Mouse (Mus musculus) neural tube, embryonic 14.5 days (tissue): Measurements from ENCODE around the gene Pfn4. TPM values are rescaled to one million over a fixed set of nuclear protein-coding genes. Genes with fewer than 3 reads are reported as not detected.

ENCODE experiments used
- ATAC-seq: fragments of 200-750 bp; cut with Nextera tagmentation; 2 replicates; pipeline ENCODE4 v1.8.0; 2017; ENCODE audit warnings: low read depth, mild to moderate bottlenecking, moderate TSS enrichment, moderate library complexity
- H3K27ac ChIP-seq: fragments of 300-500 bp; sonication (generic); 2 replicates; pipeline ENCODE4 v1.5.1; 2014; ENCODE audit warnings: low read depth, mild to moderate bottlenecking, control low read depth, low read length, moderate library complexity, mixed read lengths
- H3K27me3 ChIP-seq: fragments of 300-500 bp; sonication (generic); 2 replicates; pipeline ENCODE4 v1.6.1; 2014; ENCODE audit warnings: low read length; ENCODE audit not compliant: control insufficient read depth, insufficient read depth
- H3K36me3 ChIP-seq: fragments of 300-500 bp; sonication (generic); 2 replicates; pipeline ENCODE4 v1.6.1; 2014; ENCODE audit warnings: low read length, mixed read lengths; ENCODE audit not compliant: control insufficient read depth, insufficient read depth
- H3K4me1 ChIP-seq: fragments of 300-500 bp; sonication (generic); 2 replicates; pipeline ENCODE4 v1.6.1; 2014; ENCODE audit warnings: low read length; ENCODE audit not compliant: control insufficient read depth, insufficient read depth
- H3K4me2 ChIP-seq: fragments of 300-500 bp; sonication (generic); 2 replicates; pipeline ENCODE4 v1.6.1; 2014; ENCODE audit warnings: mild to moderate bottlenecking, low read depth, low read length, control low read depth
- H3K4me3 ChIP-seq: fragments of 300-500 bp; sonication (generic); 2 replicates; pipeline ENCODE4 v1.5.1; 2014; ENCODE audit warnings: low read depth, low read length, control low read depth, mixed read lengths
- H3K9ac ChIP-seq: fragments of 300-500 bp; sonication (generic); replicated peaks from 2 replicates; pipeline ENCODE4 v1.6.1; 2014; ENCODE audit warnings: low read depth, mild to moderate bottlenecking, control low read depth, low read length, mixed read lengths
- H3K9me3 ChIP-seq: fragments of 300-500 bp; sonication (generic); 2 replicates; pipeline ENCODE4 v1.6.1; 2016; ENCODE audit warnings: low read length; ENCODE audit not compliant: control insufficient read depth
- WGBS: fragments of 180-500 bp; shearing (Covaris S2); extraction: QIAGEN DNeasy Blood & Tissue Kit; methylation state at CpG from one replicate; pipeline ENCODE4 v1.1.7; 2014; 5-methylcytosine and 5-hydroxymethylcytosine counted together
- polyA plus RNA-seq: library from polyadenylated mRNA; unstranded; fragments of >200 nt; fragmentation: Nextera tagmentation; extraction: Ambion mirVana; gene quantifications from 2 replicates; pipeline ENCODE4 v1.2.1, GENCODE M21; 2014

The Pfn4 gene
- 14.7 and 17.3 TPM in 2 replicates for polyA plus RNA-seq

DNA sequence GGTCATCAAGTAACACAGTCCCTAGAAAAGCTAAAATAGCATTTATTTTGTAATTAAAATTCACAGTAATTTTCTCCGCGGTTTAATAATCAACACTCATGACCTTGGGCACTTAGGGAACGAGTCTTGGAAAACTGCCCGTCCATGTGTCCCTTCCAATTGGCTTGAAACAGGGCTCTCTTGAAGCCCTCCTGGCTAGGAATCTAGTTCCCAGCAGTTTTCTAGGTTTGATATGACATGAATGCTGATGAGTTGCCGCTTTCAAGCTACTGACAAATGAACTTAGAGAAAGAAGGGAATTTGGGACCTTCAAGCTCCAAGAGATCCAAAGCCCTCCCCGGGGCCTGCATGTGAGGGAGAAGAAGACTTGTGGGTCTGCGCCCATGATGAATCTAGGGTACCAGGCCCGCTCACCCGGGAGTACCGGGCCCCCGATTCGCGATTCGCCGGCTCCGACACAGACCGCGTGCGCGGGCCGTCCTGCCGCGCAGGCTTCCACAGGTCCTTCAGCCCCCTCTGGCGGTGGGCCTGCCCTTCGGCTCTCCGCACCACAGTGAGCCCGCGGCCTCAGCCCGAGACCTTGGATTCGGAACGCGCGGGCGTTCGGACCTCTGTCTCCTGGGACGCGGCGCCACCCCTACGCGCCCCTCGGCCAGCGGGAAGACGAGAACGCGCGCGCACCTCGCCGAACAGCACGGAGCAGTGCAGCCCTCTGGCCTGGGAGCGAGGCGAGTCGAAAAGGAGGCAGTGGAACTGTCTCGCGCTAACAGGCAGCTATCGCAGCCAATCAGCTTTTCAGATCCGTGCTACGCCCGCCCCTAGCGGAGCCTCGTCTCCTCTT is at the start of gene Pfn4, which contains the start of gene Fam228b:
TSS of gene Pfn4 (plus strand) at position 531 of the 841 bp plus-strand sequence.
TSS of gene Fam228b (minus strand) at position 776 of the 841 bp plus-strand sequence.
- peak; percentile 100 for ATAC-seq
- WGBS = 2% methylated on average over 59 of the region's 61 CpGs
- peak within 1 kb of the TSS; percentile 74 for H3K9ac ChIP-seq

DNA sequence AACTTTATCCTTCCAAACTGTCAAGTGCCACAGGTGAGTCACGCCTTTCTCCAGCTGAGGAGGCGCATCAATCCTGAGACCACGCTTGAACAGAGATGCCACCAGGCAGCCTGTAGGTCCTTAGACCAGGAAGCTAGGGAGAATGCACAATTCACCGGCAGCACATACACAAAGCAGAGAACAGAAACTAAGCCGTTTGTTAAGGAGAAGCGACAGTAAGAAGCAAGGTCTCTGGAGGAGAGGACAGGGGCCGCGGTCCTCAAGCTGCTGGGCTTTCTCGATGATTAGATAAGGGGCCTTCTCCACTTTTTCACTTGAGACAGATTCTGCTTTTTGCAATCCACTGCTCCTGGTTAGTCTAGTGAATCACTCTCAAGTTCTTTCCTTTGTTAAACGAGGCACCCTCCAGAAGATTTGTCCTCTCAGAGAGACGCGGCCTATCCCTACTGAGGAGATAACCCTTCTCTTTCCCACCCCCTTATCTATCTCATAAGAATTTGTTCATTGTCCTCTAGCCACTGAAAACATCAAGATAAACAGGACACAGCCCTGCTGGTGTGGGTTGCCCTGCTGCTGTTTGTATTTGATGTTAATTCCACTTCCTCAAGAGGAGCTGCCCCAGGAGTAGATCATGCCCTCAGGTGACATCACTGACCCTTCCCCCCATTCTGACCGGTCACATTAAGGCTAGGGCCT is 49.6 kb upstream of the Pfn4 start:
- no peaks in the 10 kb centered on the region for H3K9me3 ChIP-seq
- H3K9ac ChIP-seq = no peak overlapping the region
- no peaks in the 10 kb centered on the region for H3K4me1 ChIP-seq
- H3K27ac ChIP-seq = no peak overlapping the region
- ATAC-seq = no peak
- no peaks in the 10 kb centered on the region for H3K27me3 ChIP-seq
- H3K4me3 ChIP-seq = no peak overlapping the region
- WGBS = 87% methylated on average over 13 of the region's 13 CpGs
- H3K4me2 ChIP-seq = no peak overlapping the region
- no peaks in the 10 kb centered on the region for H3K36me3 ChIP-seq

More for the DNA sequence above, at the start of gene Pfn4, which contains the start of gene Fam228b:
- Histone ChIP-seq H3K4me1 (no peaks in the 10 kb centered on the region), H3K4me3 (peak within 1 kb of the TSS; percentile 49), H3K36me3 (no peaks in the 10 kb centered on the region), H3K4me2 (peak within 1 kb of the TSS; percentile 54), H3K27ac (peak within 1 kb of the TSS; percentile 93), H3K27me3 (no peaks in the 10 kb centered on the region), H3K9me3 (no peaks in the 10 kb centered on the region)

DNA sequence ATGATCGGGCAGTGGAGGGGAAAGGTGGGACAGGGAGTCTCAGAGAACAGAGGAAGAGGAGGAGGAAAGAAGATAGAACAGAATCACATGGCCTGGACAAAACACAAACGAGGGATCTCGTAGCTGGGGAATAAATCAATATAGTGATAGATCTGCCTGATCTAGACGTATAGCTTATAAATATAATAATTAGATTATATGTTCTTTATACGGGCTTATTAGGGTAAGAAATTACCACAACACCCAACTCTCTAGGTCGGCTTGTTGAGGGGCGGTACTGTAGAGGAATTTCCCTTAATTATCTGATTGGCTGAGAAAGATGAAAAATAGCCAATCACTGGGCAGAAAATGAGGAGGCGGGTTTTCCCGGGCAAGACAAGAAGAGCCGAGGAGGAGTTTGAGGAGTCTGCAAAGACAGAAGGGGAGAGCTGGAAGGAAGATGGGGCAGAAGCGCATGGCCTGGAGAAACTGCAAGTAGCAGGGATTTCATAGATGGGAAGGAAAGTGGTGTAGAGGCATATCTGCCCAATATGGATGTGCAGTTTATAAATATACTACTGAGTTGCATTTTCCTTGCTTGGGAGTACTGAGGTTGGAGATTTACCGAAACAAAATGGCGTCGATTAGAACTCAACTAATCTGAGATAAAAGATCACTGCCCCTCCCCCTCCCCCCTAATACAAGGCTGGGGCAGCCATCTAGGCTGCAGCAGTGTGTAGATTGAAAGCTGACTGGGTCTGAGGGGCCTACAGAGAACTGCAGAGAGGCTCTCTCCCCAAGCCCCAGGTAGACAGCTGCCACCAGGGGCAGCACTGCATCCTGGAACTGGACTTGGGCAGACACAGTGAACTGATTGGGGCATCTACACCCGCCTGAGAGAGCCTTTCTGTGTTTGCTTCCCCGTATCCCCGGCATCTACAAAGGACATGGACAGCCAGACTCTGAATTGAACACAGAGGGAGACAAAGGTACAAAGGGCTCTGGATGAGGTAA is 48.8 kb upstream of the Pfn4 start:
- Histone ChIP-seq H3K36me3 (no peaks in the 10 kb centered on the region), H3K4me3 (no peak overlapping the region), H3K27me3 (no peaks in the 10 kb centered on the region), H3K9ac (no peak overlapping the region), H3K27ac (no peak overlapping the region), H3K9me3 (no peaks in the 10 kb centered on the region), H3K4me2 (no peak overlapping the region), H3K4me1 (no peaks in the 10 kb centered on the region)
- WGBS = 78% methylated on average over 17 of the region's 17 CpGs
- no peak for ATAC-seq

DNA sequence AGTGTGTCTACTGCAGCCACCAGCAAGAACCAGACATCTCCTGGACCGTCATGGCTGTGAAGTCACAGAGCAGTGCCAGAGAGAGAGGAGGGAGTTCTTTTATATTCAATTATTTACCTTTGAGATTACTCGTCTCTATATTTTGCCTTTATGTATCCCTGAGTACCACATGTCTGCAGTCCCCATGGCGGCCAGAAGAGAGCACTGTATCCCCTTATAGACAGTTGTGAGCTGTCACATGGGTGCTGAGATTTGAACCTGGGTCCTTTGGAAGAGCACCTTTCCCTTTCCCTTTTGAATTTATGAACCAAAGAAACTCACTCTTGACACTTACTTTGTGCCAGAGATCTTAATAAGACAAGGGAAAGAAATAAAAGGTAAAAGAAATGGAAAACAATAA is 39.7 kb upstream of the Pfn4 start:
- Histone ChIP-seq H3K27ac (no peak overlapping the region), H3K9me3 (no peaks in the 10 kb centered on the region), H3K27me3 (no peaks in the 10 kb centered on the region), H3K9ac (no peak overlapping the region), H3K4me2 (no peak overlapping the region), H3K4me1 (no peaks in the 10 kb centered on the region), H3K36me3 (no peaks in the 10 kb centered on the region), H3K4me3 (no peak overlapping the region)
- 89% methylated on average over 3 of the region's 3 CpGs for WGBS
- no peak for ATAC-seq

DNA sequence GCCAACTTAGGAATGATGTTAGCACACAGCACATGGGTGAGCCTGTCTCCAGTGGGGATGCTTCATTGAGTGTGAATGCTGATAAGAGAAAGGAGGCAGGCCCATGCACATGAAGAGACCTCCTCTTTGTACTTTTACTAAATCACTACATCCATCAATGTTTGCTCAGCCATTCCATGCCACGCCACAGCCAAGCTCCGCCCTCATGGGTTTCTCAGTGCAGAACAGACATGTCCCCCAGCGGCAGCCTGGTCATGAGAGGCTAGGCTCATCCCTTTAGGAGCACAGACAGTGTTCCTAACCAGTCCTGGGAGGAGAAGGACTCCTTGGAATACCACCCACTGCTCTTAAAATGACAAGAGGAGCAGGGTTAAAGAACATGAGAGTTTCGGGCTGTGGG is 37.2 kb upstream of the Pfn4 start:
- Histone ChIP-seq H3K9me3 (no peaks in the 10 kb centered on the region), H3K9ac (no peak overlapping the region), H3K4me2 (no peak overlapping the region), H3K4me3 (no peak overlapping the region), H3K36me3 (no peaks in the 10 kb centered on the region), H3K27me3 (no peaks in the 10 kb centered on the region), H3K4me1 (no peaks in the 10 kb centered on the region), H3K27ac (no peak overlapping the region)
- no peak for ATAC-seq
- 65% methylated on average over 4 of the region's 4 CpGs for WGBS

DNA sequence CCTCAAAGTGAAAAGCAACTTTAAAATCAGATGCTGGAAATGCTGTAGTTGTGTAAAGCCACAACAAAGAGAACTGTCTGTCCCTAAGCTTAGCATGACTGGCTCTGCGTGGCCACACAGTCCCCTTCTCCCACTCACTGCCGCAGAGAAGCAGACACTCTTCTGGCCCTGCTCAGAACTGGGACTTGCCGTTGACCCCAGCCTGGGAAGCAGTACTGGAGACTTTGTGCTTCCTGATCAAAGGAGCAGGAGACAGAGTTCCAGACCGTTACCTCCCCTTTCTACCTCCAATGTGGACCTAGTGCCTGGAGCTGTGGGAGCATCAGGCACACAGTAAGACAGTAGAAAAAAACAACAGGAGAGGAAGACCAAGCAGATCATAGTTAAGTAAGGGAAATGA is 36.5 kb upstream of the Pfn4 start:
- H3K36me3 ChIP-seq = no peaks in the 10 kb centered on the region
- no peaks in the 10 kb centered on the region for H3K9me3 ChIP-seq
- no peaks in the 10 kb centered on the region for H3K4me1 ChIP-seq
- H3K4me2 ChIP-seq = no peak overlapping the region
- no peaks in the 10 kb centered on the region for H3K27me3 ChIP-seq
- no peak overlapping the region for H3K27ac ChIP-seq
- ATAC-seq = no peak
- no peak overlapping the region for H3K4me3 ChIP-seq
- 69% methylated on average over 4 of the region's 4 CpGs for WGBS
- no peak overlapping the region for H3K9ac ChIP-seq

DNA sequence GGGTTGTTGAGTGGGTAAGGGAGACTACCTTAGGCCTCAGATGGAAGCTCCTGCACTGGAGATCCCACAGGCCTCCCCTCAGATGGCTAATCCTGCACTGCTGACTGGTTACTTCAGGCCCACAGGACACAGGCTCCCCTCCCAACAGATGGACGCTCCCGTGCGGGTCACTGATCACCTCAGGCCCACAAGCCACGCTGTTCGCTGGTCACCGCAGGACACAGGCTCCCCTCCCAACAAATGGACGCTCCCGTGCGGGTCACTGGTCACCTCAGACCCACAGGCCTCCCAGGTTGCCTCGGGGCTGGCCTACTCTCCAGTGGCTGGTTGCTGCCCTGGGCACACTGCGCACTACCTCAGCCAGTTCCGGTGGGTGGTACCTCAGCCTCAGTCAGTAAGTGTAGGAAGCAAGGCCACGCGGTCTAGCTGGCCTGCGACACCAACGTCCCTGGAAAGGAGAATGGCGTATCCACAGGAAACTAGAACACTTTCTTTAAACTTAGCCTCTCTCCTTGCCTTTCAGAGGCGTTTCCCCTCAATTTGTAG is 30.7 kb upstream of the Pfn4 start, which contains the start of gene Fam228a:
TSS of gene Fam228a (minus strand) at position 400 of the 546 bp plus-strand sequence.
- no peaks in the 10 kb centered on the region for H3K4me1 ChIP-seq
- 85% methylated on average over 18 of the region's 18 CpGs for WGBS
- H3K4me3 ChIP-seq = no peak within 1 kb of the TSS
- no peak within 1 kb of the TSS for H3K9ac ChIP-seq
- no peaks in the 10 kb centered on the region for H3K9me3 ChIP-seq
- H3K4me2 ChIP-seq = no peak within 1 kb of the TSS
- ATAC-seq = no peak
- H3K36me3 ChIP-seq = no peaks in the 10 kb centered on the region
- H3K27ac ChIP-seq = no peak within 1 kb of the TSS
- H3K27me3 ChIP-seq = no peaks in the 10 kb centered on the region

DNA sequence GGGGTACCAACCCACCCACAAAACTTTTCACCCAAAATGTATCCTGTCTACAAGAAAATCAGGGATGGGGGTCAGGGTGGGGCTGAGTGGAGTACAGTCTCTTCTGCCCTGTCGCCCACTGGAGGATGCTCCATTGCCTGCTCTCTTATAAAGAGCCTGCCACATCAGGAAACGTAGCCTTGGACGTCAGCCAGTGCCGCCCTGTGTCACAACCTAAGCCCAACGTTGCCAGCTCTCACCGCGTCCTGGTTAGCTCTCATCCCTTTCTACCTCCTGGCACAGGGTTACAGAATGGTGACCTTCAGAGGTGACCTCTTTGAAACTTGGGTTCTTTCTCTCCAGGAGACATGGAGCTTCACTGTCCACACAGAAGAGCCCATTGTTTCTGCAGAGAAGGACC is 28.0 kb upstream of the Pfn4 start:
- no peak overlapping the region for H3K4me2 ChIP-seq
- ATAC-seq = no peak
- 85% methylated on average over 7 of the region's 7 CpGs for WGBS
- no peaks in the 10 kb centered on the region for H3K4me1 ChIP-seq
- no peak overlapping the region for H3K4me3 ChIP-seq
- H3K9me3 ChIP-seq = no peaks in the 10 kb centered on the region
- no peaks in the 10 kb centered on the region for H3K36me3 ChIP-seq
- H3K27ac ChIP-seq = no peak overlapping the region
- H3K9ac ChIP-seq = no peak overlapping the region
- no peaks in the 10 kb centered on the region for H3K27me3 ChIP-seq
